Mouse (Mus musculus) erythroblast, embryonic 14.5 days (primary cell): ENCODE measurements around the gene Mpzl3.

Experiments
- GATA1 ChIP-seq: IDR thresholded peaks from 2 replicates; pipeline ENCODE4 v1.6.1; 2012; ENCODE audit warnings: low read length, inconsistent platforms, mixed read lengths
- TAL1 ChIP-seq: IDR thresholded peaks from 3 replicates; pipeline ENCODE4 v1.6.1; 2012; ENCODE audit warnings: low read length, inconsistent platforms, mixed read lengths

- TF ChIP-seq GATA1, result no peak
- no peak for TF ChIP-seq TAL1
Observed at GRCm38 (mm10) chr9:45027376-45027775, 27.6 kb upstream of the Mpzl3 start.
